Mouse (Mus musculus) liver, adult 2 months (tissue): Measurements from ENCODE around the gene Agpat4.
A peak's percentile ranks its signal among the peaks of the same experiment; 100 is the strongest.

ENCODE experiments used
- CTCF ChIP-seq: fragments of 200-500 bp; IDR thresholded peaks from 2 replicates; pipeline ENCODE4 v1.5.1; 2011; ENCODE audit warnings: low read depth, low read length, control low read depth
- POLR2A ChIP-seq: fragments of 200-500 bp; IDR thresholded peaks from 2 replicates; pipeline ENCODE4 v1.6.1; 2011; ENCODE audit warnings: low read length, control low read depth; ENCODE audit not compliant: insufficient read depth; ENCODE audit errors: extremely low read depth

GRCm38 (mm10) chr17:12261887-12262286 lies 143.4 kb downstream of the Agpat4 start:
- TF ChIP-seq CTCF (peak; percentile 50), POLR2A (no peak)
